Mouse (Mus musculus) layer of hippocampus, postnatal 36 days (tissue): ENCODE measurements around the gene Pmf1. TPM values are rescaled to one million over a fixed set of nuclear protein-coding genes. Genes with fewer than 3 reads are reported as not detected.
A peak's percentile ranks its signal among the peaks of the same experiment; 100 is the strongest.
"Not testable (repeated sequence)": the region's sequence is repeated elsewhere in the genome, so short reads cannot be mapped to it uniquely, and the experiment has no call there.

Experiments
- DNase-seq, 2 experiments: peaks; one replicate each; pipeline ENCODE4 v3.0.0; 2022
- total RNA-seq, 2 experiments: library from RNA; stranded (reverse); gene quantifications; 2 replicates each; pipeline ENCODE4 v1.2.3; 2021

Pmf1 gene
- total RNA-seq, 2 experiments from 2014 or later: 5.3 to 6.3 TPM

GRCm38 (mm10) chr3:88437454-88437853, 27.3 kb upstream of the Pmf1 start:
- no peak for DNase-seq

GRCm38 (mm10) chr3:88436395-88437201, 26.5 kb upstream of the Pmf1 start:
- peak; percentile 51 to 54 for DNase-seq

- DNase-seq: peak; percentile 65 to 78
Measured at GRCm38 (mm10) chr3:88435515-88435914, 25.4 kb upstream of the Pmf1 start.

GRCm38 (mm10) chr3:88428639-88429038, 18.5 kb upstream of the Pmf1 start:
- DNase-seq: not testable (repeated sequence)

- DNase-seq: no peak
Measured at GRCm38 (mm10) chr3:88427342-88427905, 17.3 kb upstream of the Pmf1 start.

GRCm38 (mm10) chr3:88425708-88426420, 15.7 kb upstream of the Pmf1 start:
- no peak for DNase-seq

- DNase-seq: no peak
Measured at GRCm38 (mm10) chr3:88425330-88425689, 15.2 kb upstream of the Pmf1 start.

GRCm38 (mm10) chr3:88424605-88425329, 14.6 kb upstream of the Pmf1 start, which contains the start of gene Slc25a44:
Gene Slc25a44, minus strand, starts transcription at chr3:88425139.
- DNase-seq: peak; percentile 90 to 92

GRCm38 (mm10) chr3:88422020-88422720, 12.0 kb upstream of the Pmf1 start:
- DNase-seq: peak in 1 of 2 experiments; percentile 25

GRCm38 (mm10) chr3:88420771-88421170, 10.6 kb upstream of the Pmf1 start:
- DNase-seq: no peak

GRCm38 (mm10) chr3:88418016-88418415, 7.9 kb upstream of the Pmf1 start:
- DNase-seq: no peak

- no peak for DNase-seq
Measured at GRCm38 (mm10) chr3:88415668-88416067, 5.5 kb upstream of the Pmf1 start.

- DNase-seq: no peak
Measured at GRCm38 (mm10) chr3:88412636-88413035, 2.5 kb upstream of the Pmf1 start.

- DNase-seq: no peak
Measured at GRCm38 (mm10) chr3:88411681-88412080, 1.6 kb upstream of the Pmf1 start.

GRCm38 (mm10) chr3:88410645-88411031, 507 bp upstream of the Pmf1 start:
- no peak for DNase-seq

- no peak for DNase-seq
Measured at GRCm38 (mm10) chr3:88408953-88409352, 1.2 kb downstream of the Pmf1 start.

- DNase-seq: no peak
Measured at GRCm38 (mm10) chr3:88407529-88407928, 2.6 kb downstream of the Pmf1 start.

GRCm38 (mm10) chr3:88407090-88407489, 3.0 kb downstream of the Pmf1 start:
- DNase-seq: peak; percentile 48 to 53

- no peak for DNase-seq
Measured at GRCm38 (mm10) chr3:88403522-88404230, 6.5 kb downstream of the Pmf1 start.

GRCm38 (mm10) chr3:88398666-88399065, 11.5 kb downstream of the Pmf1 start:
- no peak for DNase-seq

GRCm38 (mm10) chr3:88395742-88396141, 14.4 kb downstream of the Pmf1 start:
- DNase-seq: no peak
